Mouse (Mus musculus) adrenal gland, postnatal 25 days (tissue): ENCODE results near the gene Gm5930. TPM values are rescaled to one million over a fixed set of nuclear protein-coding genes. Genes with fewer than 3 reads are reported as not detected.
"Not testable (repeated sequence)": the region's sequence is repeated elsewhere in the genome, so short reads cannot be mapped to it uniquely, and the experiment has no call there.

Experiments
- DNase-seq: peaks from one replicate; pipeline ENCODE4 v3.0.0; 2021; ENCODE audit warnings: mixed read lengths
- long read RNA-seq: library from polyadenylated mRNA; stranded (forward); transcript quantifications from one replicate; pipeline ENCODE4 v2.0.0, GENCODE M21; 2021
- total RNA-seq: library from RNA; stranded (reverse); gene quantifications from 2 replicates; pipeline ENCODE4 v1.2.3, GENCODE M21; 2021

The Gm5930 gene
- not detected in 2 replicates for total RNA-seq
- long read RNA-seq, result 0 reads

- DNase-seq, result not testable (repeated sequence)
Measured at GRCm38 (mm10) chr14:44338484-44338883, at the start of gene Gm5930. Gene Gm5930 (minus strand): TSS chr14:44338584.

DNA sequence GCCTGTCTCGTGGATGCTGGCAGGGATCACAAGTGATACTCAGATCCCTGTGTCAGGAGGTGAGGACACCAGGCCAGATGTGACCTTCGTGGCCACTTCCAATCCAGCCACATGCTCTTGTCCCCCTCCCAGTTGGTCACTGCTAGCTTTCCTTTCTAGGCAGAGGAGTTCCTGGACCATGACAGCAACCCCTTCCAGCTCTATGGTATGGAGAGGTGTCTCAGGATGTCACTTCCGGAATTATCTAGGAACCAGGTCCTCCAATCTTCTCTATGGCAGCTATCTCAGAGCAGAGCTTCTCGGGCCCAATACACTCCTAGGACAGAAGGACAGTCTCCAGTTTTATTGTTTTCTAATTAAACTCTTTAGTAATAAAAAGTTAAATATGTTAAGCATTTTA, 45.8 kb upstream of the Gm5930 start:
- not testable (repeated sequence) for DNase-seq

- DNase-seq, result not testable (repeated sequence)
Measured at GRCm38 (mm10) chr14:44365057-44365456, 26.7 kb upstream of the Gm5930 start, which contains the start of gene Gm8229. Gene Gm8229 (plus strand): TSS chr14:44365357.

DNA sequence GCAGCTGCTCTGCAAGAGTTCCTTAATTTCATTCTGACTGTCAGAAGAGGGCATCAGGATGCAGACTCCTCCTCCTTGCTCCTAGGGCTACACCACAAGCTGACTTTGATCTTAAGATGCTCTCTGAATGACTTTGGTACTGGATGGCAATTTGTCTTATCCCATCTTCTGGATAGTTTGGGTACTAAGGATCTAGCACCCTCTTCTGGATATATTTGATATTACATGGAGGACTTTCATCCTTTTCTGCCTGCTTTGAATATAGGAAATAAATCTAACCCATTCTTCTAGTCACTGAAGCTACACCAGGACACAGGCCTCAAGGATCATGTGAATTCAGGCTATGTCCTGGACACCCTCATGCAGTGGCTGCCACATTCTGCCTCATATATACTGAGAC, 23.9 kb upstream of the Gm5930 start:
- DNase-seq, result not testable (repeated sequence)

- not testable (repeated sequence) for DNase-seq
Measured at GRCm38 (mm10) chr14:44361416-44361815, 23.0 kb upstream of the Gm5930 start.

DNA sequence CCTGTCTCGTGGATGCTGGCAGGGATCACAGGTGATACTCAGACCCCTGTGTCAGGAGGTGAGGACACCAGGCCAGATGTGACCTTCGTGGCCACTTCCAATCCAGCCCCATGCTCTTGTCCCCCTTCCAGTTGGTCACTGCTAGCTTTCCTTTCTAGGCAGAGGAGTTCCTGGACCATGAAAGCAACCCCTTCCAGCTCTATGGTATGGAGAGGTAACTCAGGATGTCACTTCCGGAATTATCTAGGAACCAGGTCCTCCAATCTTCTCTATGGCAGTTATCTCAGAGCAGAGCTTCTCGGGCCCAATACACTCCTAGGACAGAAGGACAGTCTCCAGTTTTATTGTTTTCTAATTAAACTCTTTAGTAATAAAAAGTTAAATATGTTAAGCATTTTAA, 26.3 kb downstream of the Gm5930 start:
- not testable (repeated sequence) for DNase-seq

- DNase-seq, result not testable (repeated sequence)
Measured at GRCm38 (mm10) chr14:44285280-44285679, 53.1 kb downstream of the Gm5930 start, which contains the start of gene Gm8220. Gene Gm8220 (plus strand): TSS chr14:44285580.

Other genes with a start within 250 kb of the Gm5930 start
- gene Ear2, start 235.9 kb downstream of the Gm5930 start, total RNA-seq, result 0.64 TPM in 1 of 2 replicates, not detected in the other
- gene Gm3327, start 214.7 kb downstream of the Gm5930 start, total RNA-seq, result not detected in 2 replicates
- not detected in 2 replicates for gene Gm8212, start 140.9 kb downstream of the Gm5930 start, total RNA-seq
- not detected in 2 replicates for gene 4930503E14Rik, start 125.3 kb downstream of the Gm5930 start, total RNA-seq
- not detected in 2 replicates for gene Gm8220, start 53.0 kb downstream of the Gm5930 start, total RNA-seq
- gene Gm8229, start 26.8 kb upstream of the Gm5930 start, total RNA-seq, result not detected in 2 replicates
- gene Gm3371, start 72.1 kb upstream of the Gm5930 start, total RNA-seq, result not detected in 2 replicates
- not detected in 2 replicates for gene Gm8232, start 95.1 kb upstream of the Gm5930 start, total RNA-seq
- gene BC061237, start 153.9 kb upstream of the Gm5930 start, total RNA-seq, result not detected in 2 replicates
- gene Gm17093, start 179.7 kb upstream of the Gm5930 start, total RNA-seq, result not detected in 2 replicates
- gene Gm8247, start 244.6 kb upstream of the Gm5930 start, total RNA-seq, result not detected in 2 replicates